Mouse (Mus musculus) layer of hippocampus, adult 2 months (tissue): ENCODE results near the gene Myrfl. TPM values are rescaled to one million over a fixed set of nuclear protein-coding genes. Genes with fewer than 3 reads are reported as not detected.

ENCODE experiments used
- DNase-seq, 2 experiments: peaks; one replicate each; pipeline ENCODE4 v3.0.0; 2022; ENCODE audit warnings: low spot score in 2 of 2
- H3K27ac ChIP-seq: fragments of 200-600 bp; 2 replicates; pipeline ENCODE4 v1.8.1; 2022
- H3K4me3 ChIP-seq: fragments of 200-600 bp; 2 replicates; pipeline ENCODE4 v1.8.1; 2022; ENCODE audit warnings: mild to moderate bottlenecking
- CTCF ChIP-seq: fragments of 200-600 bp; conservative IDR thresholded peaks from 2 replicates; pipeline ENCODE4 v1.8.1; 2022; ENCODE audit warnings: antibody characterized with exemption, mild to moderate bottlenecking, moderate library complexity
- total RNA-seq, 2 experiments: library from RNA; stranded (reverse); gene quantifications; 2 replicates each; pipeline ENCODE4 v1.2.3; 2021

The Myrfl gene
- total RNA-seq, 2 experiments from 2014 or later: 0.32 to 0.33 TPM

DNA sequence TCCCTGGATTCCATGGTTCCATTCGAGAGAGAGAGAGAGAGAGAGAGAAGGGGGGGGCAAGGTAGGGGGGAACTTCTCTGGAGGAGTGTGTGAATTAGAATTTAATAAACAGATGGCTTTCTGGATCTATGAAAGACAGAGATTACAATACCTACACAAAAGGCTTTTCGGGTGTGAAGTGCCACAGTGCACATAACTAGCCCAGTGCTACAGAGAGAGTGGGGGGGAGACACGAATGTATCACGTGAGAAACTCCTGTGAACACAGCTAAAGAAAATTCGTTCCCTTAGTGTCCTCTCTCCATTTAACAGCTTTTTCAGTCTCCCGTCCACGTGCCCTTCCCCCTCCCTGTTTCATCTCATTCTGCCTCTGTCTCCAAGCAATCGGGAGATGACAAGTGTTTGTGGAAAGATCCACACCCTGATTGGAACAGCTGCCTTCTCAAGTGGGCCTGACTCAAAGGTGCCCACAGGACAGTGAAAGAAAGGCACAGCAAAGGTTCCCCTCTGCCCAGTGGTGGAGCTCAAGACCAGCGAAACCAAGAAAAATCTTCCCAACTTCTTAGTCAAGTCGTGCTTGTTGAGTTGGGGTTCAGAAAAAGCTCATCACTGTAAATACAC, 166.6 kb downstream of the Myrfl start:
- DNase-seq: no peak

DNA sequence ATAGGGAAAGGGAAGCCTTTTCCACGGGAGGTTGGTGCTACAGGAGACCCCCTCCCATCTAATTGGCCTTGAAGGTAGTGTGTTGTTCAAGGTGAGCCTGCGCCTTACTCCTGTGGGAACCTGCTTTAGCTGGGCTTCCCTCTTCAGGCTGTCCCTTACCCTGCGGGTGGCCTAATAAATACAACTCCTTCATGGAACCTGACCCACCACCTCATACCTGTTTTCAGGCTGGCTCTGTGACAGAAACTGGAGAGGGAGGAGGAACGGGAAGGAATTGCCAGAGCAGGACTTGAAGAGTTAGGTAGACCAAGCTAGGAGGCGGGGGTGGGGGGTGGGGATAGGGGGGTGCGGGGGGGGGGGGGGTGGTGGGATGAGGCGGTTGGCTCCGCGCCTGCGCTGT, 167.9 kb downstream of the Myrfl start:
- Histone ChIP-seq H3K4me3 (no peak overlapping the region), H3K27ac (no peak overlapping the region)
- no peak for TF ChIP-seq CTCF
- no peak for DNase-seq

More for the DNA sequence above, 166.6 kb downstream of the Myrfl start:
- H3K4me3 ChIP-seq: no peak overlapping the region
- H3K27ac ChIP-seq: no peak overlapping the region
- no peak for TF ChIP-seq CTCF

DNA sequence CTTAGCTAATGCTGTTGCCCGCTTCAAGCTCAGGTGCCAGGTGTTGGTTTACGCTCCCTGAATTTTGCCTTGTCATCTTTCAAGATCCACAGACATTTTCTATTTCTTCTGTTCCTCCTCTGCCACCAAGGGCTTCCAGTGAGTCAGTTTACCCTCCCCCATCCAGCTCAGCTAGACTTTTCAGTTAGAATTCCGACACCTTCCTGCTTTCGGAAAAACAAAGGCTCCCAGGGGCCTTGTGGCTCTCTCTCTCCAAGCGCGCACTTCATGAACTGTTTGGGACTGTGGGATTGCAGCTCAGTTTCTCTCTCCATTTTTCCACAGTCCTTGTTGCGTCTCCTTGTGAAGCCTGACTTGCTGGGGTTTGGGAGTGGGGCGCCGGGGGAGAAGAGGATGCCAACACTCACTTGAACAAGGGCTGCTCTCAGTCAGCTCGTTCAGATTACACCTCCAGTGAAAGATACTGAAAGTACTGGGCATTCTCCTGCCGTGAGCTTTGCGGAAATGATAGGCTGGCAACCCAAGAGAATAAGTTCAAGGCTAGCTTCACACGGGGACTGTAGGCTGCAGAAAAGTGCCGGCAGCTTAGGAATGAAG, 168.9 kb downstream of the Myrfl start:
- H3K4me3 ChIP-seq: no peak overlapping the region
- no peak for DNase-seq

More for the DNA sequence above, 168.9 kb downstream of the Myrfl start:
- H3K27ac ChIP-seq: no peak overlapping the region
- no peak for TF ChIP-seq CTCF

Other genes starting within 250 kb of the Myrfl start
- gene Rab3ip, start 53.9 kb upstream of the Myrfl start, total RNA-seq: 10 to 100 TPM; 64.2 to 70.9 TPM
- not detected for gene Gm10271, start 75.7 kb upstream of the Myrfl start, total RNA-seq
- gene Best3, start 89.4 kb upstream of the Myrfl start, total RNA-seq: 1 to 10 TPM; 2.1 to 2.4 TPM
- gene Lrrc10, start 148.4 kb upstream of the Myrfl start, total RNA-seq: under 1 TPM in 1 of 2 experiments, not detected in 1; 0.32 TPM
- 100 to 1,000 TPM; 167 to 176 TPM for gene Cct2, start 166.9 kb upstream of the Myrfl start, total RNA-seq